Mouse (Mus musculus) Patski (cell line): Measurements from ENCODE around the gene Smurf1. TPM values are rescaled to one million over a fixed set of nuclear protein-coding genes. Genes with fewer than 3 reads are reported as not detected.
A peak's percentile ranks its signal among the peaks of the same experiment; 100 is the strongest.

Source experiments
- ATAC-seq: fragments of 100-300 bp; one replicate; pipeline ENCODE4 v1.8.0; 2021
- CTCF ChIA-PET: fragments of 350-600 bp; sonication (Branson Sonifier 250); formaldehyde crosslinking; loops from one replicate; lab custom pipeline; 2022; ENCODE audit warnings: inconsistent platforms; lab: Charles Lee
- POLR2A ChIA-PET: fragments of 350-600 bp; sonication (Branson Sonifier 250); formaldehyde crosslinking; loops from one replicate; lab custom pipeline; 2022; ENCODE audit warnings: antibody characterized with exemption, inconsistent platforms; lab: Charles Lee
- DNase-seq: peaks from one replicate; pipeline ENCODE4 v3.0.0-alpha.2; 2011; ENCODE audit warnings: low read depth, low spot score
- H3K27me3 ChIP-seq: fragments of 371-371 bp; one replicate; pipeline ENCODE4 v1.5.1; 2021
- CTCF ChIP-seq: fragments of 100-300 bp; IDR thresholded peaks from one replicate; pipeline ENCODE4 v1.5.1; 2021
- in situ Hi-C: fragments of 300-500 bp; cut with MboI; formaldehyde crosslinking; loops from 3 replicates; pipeline ENCODE4 v1.11.1; 2018; ENCODE audit warnings: low pct_unique_long_range_greater_than_20kb, mixed read lengths
- polyA plus RNA-seq: library from polyadenylated mRNA; unstranded; gene quantifications from one replicate; pipeline ENCODE4 v1.2.3, GENCODE M21; 2021

The Smurf1 gene
- polyA plus RNA-seq, 1 experiment from 2014 or later, result 50.0 TPM

GRCm38 (mm10) chr5:144866923-144867322 lies 98.7 kb downstream of the Smurf1 start:
- TF ChIP-seq CTCF, result no peak
- in situ Hi-C loops, result no loop called here
- ChIA-PET CTCF (interaction anchor here (0.6 to 2.2 kb wide), 7 partner anchors 9 to 122 kb away, joined by 3 to 11 read pairs (median 3); no protein-coding TSS in a partner anchor), POLR2A (interaction anchor here (1.3 kb wide), 1 partner anchor 10 kb away, joined by 5 read pairs; no protein-coding TSS in a partner anchor)
- ATAC-seq, result no peak
- no peaks in the 10 kb centered on the region for H3K27me3 ChIP-seq
- no peak for DNase-seq

GRCm38 (mm10) chr5:144860913-144861312 lies 104.7 kb downstream of the Smurf1 start:
- DNase-seq (no peak), ATAC-seq (no peak)
- TF ChIP-seq CTCF, result no peak
- in situ Hi-C loops, result no loop called here
- POLR2A ChIA-PET, result no interaction called here
- CTCF ChIA-PET, result interaction anchor here (1.1 to 1.6 kb wide), 3 partner anchors 12 to 128 kb away, joined by 3 to 5 read pairs (median 4); no protein-coding TSS in a partner anchor
- no peaks in the 10 kb centered on the region for H3K27me3 ChIP-seq

DNA sequence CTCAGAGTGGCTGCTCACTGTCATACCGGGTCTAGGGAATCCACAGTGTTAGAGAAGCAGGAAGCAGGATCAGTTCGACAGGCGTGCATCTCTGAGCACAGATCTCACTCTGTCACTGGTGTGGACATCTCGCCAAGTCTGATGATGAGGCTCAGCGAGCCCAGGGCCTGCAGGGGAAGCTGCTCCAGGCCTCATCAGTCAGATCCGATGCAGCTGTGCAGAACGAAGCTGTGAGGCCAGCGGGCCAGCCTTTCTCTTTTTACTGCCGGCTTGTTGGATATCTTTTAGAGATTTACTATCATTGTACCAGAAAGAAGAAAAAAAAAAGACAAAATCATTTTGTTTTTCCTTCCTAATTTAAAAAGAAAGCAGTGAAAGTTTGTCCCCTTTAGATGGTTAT lies 106.4 kb downstream of the Smurf1 start:
- no peak for ATAC-seq
- TF ChIP-seq CTCF, result no peak
- in situ Hi-C loops, result no loop called here
- CTCF ChIA-PET, result interaction anchor here (1.6 kb wide), 1 partner anchor 129 kb away, joined by 5 read pairs; no protein-coding TSS in a partner anchor
- DNase-seq, result no peak
- no peaks in the 10 kb centered on the region for H3K27me3 ChIP-seq
- POLR2A ChIA-PET, result no interaction called here

GRCm38 (mm10) chr5:144858527-144858926 lies 107.1 kb downstream of the Smurf1 start:
- ATAC-seq (no peak), DNase-seq (no peak)
- TF ChIP-seq CTCF, result no peak
- POLR2A ChIA-PET, result no interaction called here
- no peaks in the 10 kb centered on the region for H3K27me3 ChIP-seq
- in situ Hi-C loops, result no loop called here
- CTCF ChIA-PET, result no interaction called here

DNA sequence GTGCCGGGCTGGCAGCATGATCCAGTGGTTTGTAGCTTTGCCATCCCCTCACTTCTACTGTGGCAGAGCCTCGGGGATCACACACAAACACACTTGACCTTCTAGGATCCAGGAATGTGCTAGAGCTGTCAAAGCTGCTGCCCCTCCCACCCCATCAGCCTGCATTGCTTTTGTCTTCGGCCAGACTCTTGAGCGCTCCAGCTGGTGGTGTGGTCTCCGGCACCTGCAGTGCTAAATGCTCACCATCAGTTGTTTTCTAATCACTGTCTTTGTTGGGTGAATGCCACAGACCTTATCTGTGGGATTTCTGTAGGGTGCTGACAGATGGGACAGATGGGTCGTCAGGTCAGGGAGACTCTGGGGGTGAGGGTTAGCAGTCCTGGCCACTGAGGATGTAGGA lies 109.7 kb downstream of the Smurf1 start:
- ChIA-PET CTCF (interaction anchor here (1.3 kb wide), 1 partner anchor 20 kb away, joined by 3 read pairs; no protein-coding TSS in a partner anchor), POLR2A (no interaction called here)
- no peak for ATAC-seq
- TF ChIP-seq CTCF, result no peak
- in situ Hi-C loops, result no loop called here
- DNase-seq, result no peak
- no peaks in the 10 kb centered on the region for H3K27me3 ChIP-seq

GRCm38 (mm10) chr5:144853931-144854330 lies 111.7 kb downstream of the Smurf1 start:
- TF ChIP-seq CTCF, result no peak
- in situ Hi-C loops, result no loop called here
- no peaks in the 10 kb centered on the region for H3K27me3 ChIP-seq
- CTCF ChIA-PET, result interaction anchor here (0.8 to 6.7 kb wide), 3 partner anchors 20 to 142 kb away, joined by 3 to 40 read pairs (median 4); no protein-coding TSS in a partner anchor
- POLR2A ChIA-PET, result interaction anchor here (1.2 kb wide), 1 partner anchor 15 kb away, joined by 3 read pairs; no protein-coding TSS in a partner anchor
- DNase-seq (no peak), ATAC-seq (no peak)

DNA sequence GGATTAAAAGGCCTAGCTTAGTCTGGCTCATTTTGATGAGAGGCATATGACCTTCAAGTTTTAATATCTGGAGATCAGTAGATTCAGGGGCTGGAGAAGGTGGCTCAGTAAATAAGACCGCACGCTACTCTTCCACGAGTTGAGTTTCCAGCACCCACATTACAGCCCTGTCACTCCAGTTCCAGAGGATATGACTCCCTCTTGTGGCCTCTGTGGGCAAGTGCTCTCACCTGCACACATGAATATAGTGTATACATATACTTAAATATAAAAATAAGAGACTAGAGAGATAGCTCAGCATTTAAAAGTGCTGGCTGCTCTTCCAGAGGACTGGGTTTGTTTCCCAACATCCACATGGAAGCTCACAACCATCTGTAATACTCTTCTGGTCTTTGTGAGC lies 113.8 kb downstream of the Smurf1 start:
- POLR2A ChIA-PET, result no interaction called here
- no peak for TF ChIP-seq CTCF
- CTCF ChIA-PET, result interaction anchor here (0.6 to 6.7 kb wide), 7 partner anchors 8 to 137 kb away, joined by 3 to 40 read pairs (median 4); no protein-coding TSS in a partner anchor
- no peaks in the 10 kb centered on the region for H3K27me3 ChIP-seq
- ATAC-seq (no peak), DNase-seq (no peak)
- in situ Hi-C loops, result no loop called here

DNA sequence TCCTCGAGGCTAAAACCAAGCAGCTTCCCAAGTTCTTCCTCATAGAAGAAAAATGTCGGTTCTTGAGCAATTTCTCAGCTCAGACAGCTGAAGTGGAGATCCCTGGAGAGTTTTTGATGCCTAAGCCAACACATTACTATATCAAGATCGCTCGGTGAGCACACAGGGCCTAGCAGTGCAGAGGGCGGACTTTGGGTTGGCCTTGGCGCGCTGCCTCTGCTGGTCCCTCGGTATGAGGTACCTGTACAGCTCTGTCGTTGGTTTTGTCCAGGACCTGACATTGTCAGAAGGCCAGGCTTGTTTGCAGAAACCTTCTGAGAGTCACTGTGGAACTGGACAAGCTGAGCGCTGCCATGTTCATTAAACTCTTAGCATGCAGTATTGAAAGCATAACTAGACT lies 115.7 kb downstream of the Smurf1 start:
- TF ChIP-seq CTCF, result no peak
- no peaks in the 10 kb centered on the region for H3K27me3 ChIP-seq
- in situ Hi-C loops, result no loop called here
- ATAC-seq (no peak), DNase-seq (no peak)
- ChIA-PET POLR2A (no interaction called here), CTCF (interaction anchor here (1.0 to 6.7 kb wide), 2 partner anchors 24 to 25 kb away, joined by 3 to 40 read pairs; no protein-coding TSS in a partner anchor)

- no peak for TF ChIP-seq CTCF
- no peak for DNase-seq
- in situ Hi-C loops, result no loop called here
- no peaks in the 10 kb centered on the region for H3K27me3 ChIP-seq
- no peak for ATAC-seq
- CTCF ChIA-PET, result interaction anchor here (6.7 kb wide), 1 partner anchor 25 kb away, joined by 40 read pairs; no protein-coding TSS in a partner anchor
- POLR2A ChIA-PET, result no interaction called here
Observed at GRCm38 (mm10) chr5:144848735-144849134, 116.9 kb downstream of the Smurf1 start.

DNA sequence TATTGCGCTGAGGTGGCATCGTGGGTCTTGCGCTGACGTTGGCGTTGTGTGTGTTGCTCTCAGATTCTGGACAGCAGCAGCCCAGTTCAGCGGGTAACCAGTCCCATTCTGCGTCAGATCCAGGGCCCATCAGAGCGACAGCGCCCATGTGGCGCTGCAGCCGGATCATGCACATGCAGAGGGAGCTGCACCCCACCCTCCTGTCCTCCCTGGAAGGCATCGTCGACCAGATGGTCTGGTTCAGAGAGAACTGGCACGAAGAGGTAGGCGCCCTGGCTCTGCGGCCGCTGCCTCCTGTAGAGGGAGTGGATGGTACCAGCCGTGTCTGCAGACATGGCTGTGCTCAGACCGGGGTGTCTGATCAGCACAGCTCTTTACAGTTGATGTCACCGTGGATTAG lies 120.3 kb downstream of the Smurf1 start:
- ATAC-seq (no peak), DNase-seq (no peak)
- TF ChIP-seq CTCF, result no peak
- in situ Hi-C loops, result no loop called here
- H3K27me3 ChIP-seq, result no peaks in the 10 kb centered on the region
- ChIA-PET CTCF (interaction anchor here (1.5 kb wide), 1 partner anchor 10 kb away, joined by 5 read pairs; no protein-coding TSS in a partner anchor), POLR2A (no interaction called here)

- ATAC-seq (peak; percentile 52), DNase-seq (peak; percentile 10)
- CTCF ChIA-PET, result interaction anchor here (1.0 to 1.9 kb wide), 7 partner anchors 10 to 153 kb away, joined by 3 to 5 read pairs (median 4); no protein-coding TSS in a partner anchor
- H3K27me3 ChIP-seq, result no peaks in the 10 kb centered on the region
- in situ Hi-C loops, result loop anchor here (5.0 kb wide), 1 partner anchor 151 kb away; no protein-coding TSS in a partner anchor
- POLR2A ChIA-PET, result no interaction called here
- no peak for TF ChIP-seq CTCF
Observed at GRCm38 (mm10) chr5:144836100-144836499, 129.5 kb downstream of the Smurf1 start.
